Mouse (Mus musculus): ENCODE data around the gene Gtf2ird2. TPM values are rescaled to one million over a fixed set of nuclear protein-coding genes. Genes with fewer than 3 reads are reported as not detected.

Gene Gtf2ird2
- total RNA-seq, 1 experiment from 2014 or later: 8.9 TPM

- ATAC-seq (replicated peaks; ENCODE audit: insufficient number of reproducible peaks, low FRiP score, low TSS enrichment, poor library complexity, severe bottlenecking): no peak
These were observed 44.4 kb downstream of the Gtf2ird2 start for GRCm38 (mm10) chr5:134228249-134228638.

DNA sequence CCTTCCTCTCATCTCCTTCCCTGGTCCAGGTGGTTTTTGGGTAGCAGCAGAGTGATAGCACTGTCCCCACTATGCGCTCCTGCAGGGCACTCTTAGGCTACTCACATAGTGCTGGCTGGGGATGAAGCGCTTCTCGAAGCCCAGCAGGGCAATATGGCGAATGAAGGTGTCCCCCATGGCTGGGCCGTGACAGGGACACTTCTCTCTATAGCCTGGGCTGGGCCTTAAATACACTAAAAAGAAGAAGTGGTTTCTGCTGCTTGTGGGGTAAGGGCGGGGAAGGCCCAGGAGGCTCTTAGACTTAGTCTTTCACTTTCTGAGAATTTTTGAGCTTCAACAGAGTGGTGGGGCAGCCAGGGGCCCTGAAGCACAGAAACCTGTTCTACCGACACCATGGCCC, 45.6 kb downstream of the Gtf2ird2 start, which contains the start of gene Ncf1:
Gene Ncf1 (minus strand): TSS at position 235 of the 400 bp plus-strand sequence.
- ATAC-seq (replicated peaks; ENCODE audit: insufficient number of reproducible peaks, low FRiP score, low TSS enrichment, poor library complexity, severe bottlenecking): peak; percentile 61

DNA sequence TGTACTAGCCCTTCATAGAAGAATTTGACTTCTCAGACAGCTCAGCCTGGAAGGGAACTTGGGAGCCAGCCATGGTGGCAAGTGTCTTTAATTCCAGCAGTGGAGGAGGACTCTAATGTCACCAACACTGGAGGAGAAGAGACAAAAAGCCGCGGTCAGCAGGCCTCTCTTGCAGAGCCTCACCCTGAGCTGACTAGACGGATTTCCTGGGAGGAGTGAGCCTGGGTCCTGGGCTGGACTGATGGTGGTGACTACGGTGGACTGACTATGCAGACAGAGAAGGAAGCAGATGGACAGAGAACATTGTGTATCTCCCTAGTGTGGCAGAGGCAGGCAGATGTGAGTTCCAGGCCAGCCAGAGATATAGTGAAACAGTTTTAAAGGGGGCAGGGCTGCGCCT, 47.6 kb downstream of the Gtf2ird2 start:
- peak; percentile 19; the same call in 1 of the 2 replicates for ATAC-seq (replicated peaks; ENCODE audit: insufficient number of reproducible peaks, low FRiP score, low TSS enrichment, poor library complexity, severe bottlenecking)

- peak; percentile 45 for ATAC-seq (replicated peaks; ENCODE audit: insufficient number of reproducible peaks, low FRiP score, low TSS enrichment, poor library complexity, severe bottlenecking)
These were observed 48.3 kb downstream of the Gtf2ird2 start for GRCm38 (mm10) chr5:134232111-134232510.

DNA sequence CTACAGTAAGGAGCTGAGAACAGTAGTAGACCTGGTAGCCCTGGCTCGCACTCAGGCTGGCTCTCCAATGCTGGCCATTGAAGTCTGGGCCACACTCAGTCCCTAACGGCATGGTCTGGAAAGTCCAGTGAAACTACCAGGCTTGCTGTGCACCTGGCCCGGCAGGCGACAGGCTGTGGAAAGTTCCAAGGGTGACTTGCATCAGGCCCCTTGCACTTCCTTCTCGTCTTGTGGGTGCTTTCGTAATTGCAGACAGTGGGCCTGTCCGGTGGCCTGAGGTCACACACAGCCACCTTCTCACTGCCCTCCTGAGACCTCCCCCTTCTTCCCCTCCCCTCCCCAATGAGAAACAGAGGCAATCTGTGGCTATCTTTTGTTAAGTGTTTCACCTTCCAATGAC, 48.7 kb downstream of the Gtf2ird2 start:
- peak; percentile 73 for ATAC-seq (replicated peaks; ENCODE audit: insufficient number of reproducible peaks, low FRiP score, low TSS enrichment, poor library complexity, severe bottlenecking)

- ATAC-seq (replicated peaks; ENCODE audit: insufficient number of reproducible peaks, low FRiP score, low TSS enrichment, poor library complexity, severe bottlenecking): 0 out of 2 replicates have a peak, but pooled peaks have one; percentile 11
These were observed 49.4 kb downstream of the Gtf2ird2 start for GRCm38 (mm10) chr5:134233244-134233651.

DNA sequence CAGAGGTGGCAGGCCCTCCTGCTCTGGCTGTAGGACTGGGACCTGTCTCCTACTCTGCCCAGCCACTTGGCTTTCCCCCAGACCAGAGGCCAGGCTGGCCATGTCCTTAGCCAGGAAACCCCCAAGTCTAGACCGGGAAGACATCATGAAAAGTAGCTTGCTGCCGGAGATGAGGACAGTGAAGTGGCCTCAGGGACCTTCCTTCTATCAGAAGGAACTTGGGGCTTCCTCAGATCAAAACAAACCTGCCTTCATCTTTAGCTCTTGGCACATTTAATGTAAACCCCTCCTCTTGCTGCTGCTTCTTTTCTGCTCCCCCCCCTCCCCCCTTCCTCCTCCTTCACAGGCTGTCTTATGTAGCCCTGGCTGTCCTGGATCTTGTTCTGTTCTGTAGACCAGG, 50.4 kb downstream of the Gtf2ird2 start:
- ATAC-seq (replicated peaks; ENCODE audit: insufficient number of reproducible peaks, low FRiP score, low TSS enrichment, poor library complexity, severe bottlenecking): no peak

- ATAC-seq (replicated peaks; ENCODE audit: insufficient number of reproducible peaks, low FRiP score, low TSS enrichment, poor library complexity, severe bottlenecking): no peak
These were observed 51.3 kb downstream of the Gtf2ird2 start for GRCm38 (mm10) chr5:134235111-134235510.

DNA sequence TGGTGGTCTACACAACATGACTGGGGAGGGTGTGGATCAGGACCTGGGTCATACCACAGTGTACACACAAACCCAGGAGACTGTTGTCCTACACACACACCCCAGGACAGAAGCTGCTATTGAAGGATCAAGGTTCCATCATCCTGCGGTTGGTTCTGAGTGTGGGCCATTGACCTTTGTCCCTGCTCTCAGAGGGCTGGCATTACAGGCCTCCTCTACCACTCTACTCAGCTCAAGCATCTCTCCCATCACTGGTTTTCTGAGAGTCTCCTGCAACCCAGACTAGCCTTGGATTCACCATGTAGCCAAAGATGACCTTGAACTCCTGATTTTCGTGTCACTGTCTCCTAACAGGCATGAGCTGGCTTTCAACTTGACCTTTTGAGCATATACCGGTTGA, 52.4 kb downstream of the Gtf2ird2 start:
- ATAC-seq (replicated peaks; ENCODE audit: insufficient number of reproducible peaks, low FRiP score, low TSS enrichment, poor library complexity, severe bottlenecking): no peak

DNA sequence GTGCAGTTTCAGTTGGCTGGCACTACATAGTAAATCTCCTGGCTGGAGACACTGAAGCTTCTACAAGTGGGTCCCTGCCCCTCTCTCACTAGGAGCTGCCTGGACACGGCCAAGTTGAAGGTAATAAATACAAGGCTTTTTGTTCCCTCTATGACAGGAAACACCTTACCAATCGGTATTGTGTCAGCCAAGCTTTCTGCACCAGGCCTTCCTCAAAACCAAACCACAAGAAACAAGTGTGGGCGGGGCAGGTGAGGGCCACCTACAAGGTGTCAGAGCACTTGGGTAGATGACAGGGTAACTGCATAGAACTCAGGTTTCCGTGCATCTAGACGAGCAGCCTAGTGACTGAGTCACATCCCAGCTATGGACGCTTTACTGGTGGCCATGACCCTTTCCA, 53.0 kb downstream of the Gtf2ird2 start:
- ATAC-seq (replicated peaks; ENCODE audit: insufficient number of reproducible peaks, low FRiP score, low TSS enrichment, poor library complexity, severe bottlenecking): no peak

- no peak for ATAC-seq (replicated peaks; ENCODE audit: insufficient number of reproducible peaks, low FRiP score, low TSS enrichment, poor library complexity, severe bottlenecking)
These were observed 53.7 kb downstream of the Gtf2ird2 start for GRCm38 (mm10) chr5:134237508-134237907.

GRCm38 (mm10) chr5:134237936-134238760, 54.3 kb downstream of the Gtf2ird2 start:
- ATAC-seq (replicated peaks; ENCODE audit: insufficient number of reproducible peaks, low FRiP score, low TSS enrichment, poor library complexity, severe bottlenecking): no peak

GRCm38 (mm10) chr5:134241831-134242230, 58.0 kb downstream of the Gtf2ird2 start:
- ATAC-seq (replicated peaks; ENCODE audit: insufficient number of reproducible peaks, low FRiP score, low TSS enrichment, poor library complexity, severe bottlenecking): no peak

DNA sequence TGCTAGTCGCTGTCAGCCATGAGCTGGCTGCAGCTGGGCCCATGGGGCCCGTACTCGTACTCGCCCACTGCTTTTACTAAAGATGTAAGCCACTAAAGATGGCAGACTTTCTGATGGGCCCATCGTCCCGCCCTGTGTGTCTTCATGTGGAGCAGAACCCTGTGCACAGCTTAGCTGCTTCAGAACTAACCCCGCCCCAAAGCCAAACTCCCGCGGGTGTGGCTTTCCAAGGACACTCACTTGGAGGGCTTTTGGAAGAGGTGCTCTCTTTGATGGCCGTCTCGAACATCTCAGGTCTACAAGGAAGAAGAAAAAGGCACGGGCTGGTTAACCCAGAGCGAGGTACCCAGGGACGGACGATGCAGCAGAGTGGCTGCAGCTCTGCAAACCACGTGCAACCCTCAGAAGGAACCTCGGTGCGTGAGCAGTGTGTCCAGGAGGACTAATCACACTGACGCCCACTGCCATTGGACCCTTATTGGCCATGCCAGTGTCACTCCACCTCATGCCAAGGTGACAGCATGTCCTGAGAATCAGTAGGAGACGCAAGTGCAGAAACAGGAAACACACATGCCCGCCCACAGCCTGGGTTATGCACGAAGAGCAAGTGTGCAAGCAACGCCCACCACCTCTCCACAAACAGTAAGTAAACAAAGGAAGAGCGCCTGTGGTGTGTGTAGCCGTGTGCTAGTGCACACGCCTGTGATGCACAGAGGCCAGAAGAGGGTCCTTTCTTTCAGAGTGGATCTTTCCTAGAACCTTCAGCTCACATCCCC, 60.0 kb downstream of the Gtf2ird2 start:
- no peak for ATAC-seq (replicated peaks; ENCODE audit: insufficient number of reproducible peaks, low FRiP score, low TSS enrichment, poor library complexity, severe bottlenecking)

GRCm38 (mm10) chr5:134244890-134245289, 61.1 kb downstream of the Gtf2ird2 start:
- no peak for ATAC-seq (replicated peaks; ENCODE audit: insufficient number of reproducible peaks, low FRiP score, low TSS enrichment, poor library complexity, severe bottlenecking)

GRCm38 (mm10) chr5:134246146-134246545, 62.3 kb downstream of the Gtf2ird2 start:
- no peak for ATAC-seq (replicated peaks; ENCODE audit: insufficient number of reproducible peaks, low FRiP score, low TSS enrichment, poor library complexity, severe bottlenecking)

DNA sequence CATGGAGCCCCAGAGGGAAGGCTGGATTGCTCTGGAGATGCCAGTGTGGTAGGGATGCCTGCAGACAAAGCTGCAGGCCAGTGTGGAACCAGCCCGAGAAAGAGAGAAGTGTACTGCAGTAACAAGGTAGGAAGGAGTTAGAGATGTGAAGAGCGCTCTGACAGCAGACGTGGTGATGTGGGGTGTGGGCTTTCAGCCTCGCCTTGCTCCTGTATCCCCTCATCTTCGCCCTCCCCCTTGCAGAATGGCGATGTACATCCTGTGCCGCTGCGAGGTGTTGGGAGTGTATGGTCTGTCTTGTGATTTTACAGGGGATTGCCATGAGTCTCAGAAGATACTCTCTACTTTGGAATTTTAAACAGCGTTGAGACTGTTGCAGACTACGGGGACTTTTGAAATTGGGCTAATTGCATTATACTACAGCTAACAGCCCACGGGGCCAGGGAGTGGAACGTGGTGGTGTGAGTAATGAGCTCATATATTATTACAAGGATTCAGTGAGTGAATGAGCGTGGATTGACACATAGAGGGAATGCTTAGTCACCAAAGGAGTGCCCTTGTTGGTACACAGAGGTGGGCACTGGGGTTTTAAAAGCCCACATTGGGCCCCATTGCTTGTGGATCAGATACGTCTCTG, 64.9 kb downstream of the Gtf2ird2 start:
- no peak for ATAC-seq (replicated peaks; ENCODE audit: insufficient number of reproducible peaks, low FRiP score, low TSS enrichment, poor library complexity, severe bottlenecking)

- ATAC-seq (replicated peaks; ENCODE audit: insufficient number of reproducible peaks, low FRiP score, low TSS enrichment, poor library complexity, severe bottlenecking): no peak
These were observed 65.4 kb downstream of the Gtf2ird2 start for GRCm38 (mm10) chr5:134249245-134249649.

- no peak for ATAC-seq (replicated peaks; ENCODE audit: insufficient number of reproducible peaks, low FRiP score, low TSS enrichment, poor library complexity, severe bottlenecking)
These were observed 66.8 kb downstream of the Gtf2ird2 start for GRCm38 (mm10) chr5:134250601-134251000.

All from monocyte, adult 5-6 weeks (primary cell).